In the genomic region with DNA sequence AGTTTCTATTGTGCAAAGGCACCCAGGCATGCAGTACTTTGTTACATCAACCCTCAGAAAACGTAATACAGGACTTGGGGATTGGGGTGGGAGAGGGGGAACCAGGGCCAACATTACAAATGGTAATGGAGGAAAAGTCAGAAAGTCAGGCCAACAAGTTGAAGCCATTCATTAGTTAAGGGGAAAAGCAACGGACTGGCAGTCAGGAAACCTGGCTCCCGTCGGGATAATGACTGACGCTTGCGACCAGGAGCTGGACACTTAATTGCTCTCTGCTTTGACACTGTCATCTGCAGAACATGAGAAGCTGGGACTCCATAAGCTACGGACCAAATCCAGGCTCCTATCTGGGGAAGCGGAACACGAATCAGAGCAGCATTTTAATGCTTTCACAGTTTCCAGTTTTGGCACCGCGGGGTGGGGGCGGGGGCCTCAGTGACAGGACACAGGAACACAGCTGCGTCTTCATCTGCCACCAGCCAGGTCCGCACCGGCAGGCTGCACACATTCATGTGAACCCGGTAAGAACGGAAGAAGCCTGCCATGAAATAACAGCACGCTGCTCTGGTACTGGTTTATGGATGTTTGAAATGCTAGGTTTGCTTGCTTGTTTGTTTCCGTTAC, we compare ENCODE assay signal across 12 mouse cellular contexts. TPM values are rescaled to one million over a fixed set of nuclear protein-coding genes. Genes with fewer than 3 reads are reported as not detected.
DNase-seq lines count a peak whose midpoint lies in the region.
"Had no signal": no experiment of that assay in that cellular context is flagged by ENCODE, and none has a peak within 500 bp of the region (broad histone marks: within the 10 kb centered on the region; RNA-seq: fewer than 3 reads in every experiment).

No protein-coding gene starts in this region.

- DNase-seq in gastrocnemius, postnatal 14 days, result peak; percentile 10
- no peak for DNase-seq in gastrocnemius, postnatal 25 days
- peak; percentile 17 for DNase-seq in right cerebral cortex, postnatal 14 days
- no peak for DNase-seq in right cerebral cortex, postnatal 4 days
- DNase-seq in kidney, postnatal 4 days, result peak; percentile 56 to 71
- peak; percentile 57 for DNase-seq in retina, embryonic 14.5 days (ENCODE audit: low spot score)
- DNase-seq in thymus, adult 18-20 months, result no peak
- no peak for DNase-seq in adrenal gland, postnatal 4 days (ENCODE audit: low spot score in 2 of 2)
- DNase-seq: cerebellum, adult 11-12 months; layer of hippocampus, adult 9-11 months; right cerebral cortex, postnatal 25 days; thymus, adult 2 months had no signal

- intact Hi-C loops in gastrocnemius, postnatal 14 days (cut with DNase I; ENCODE audit: low total_unique reads), result no loop called here

RNA-seq across cellular contexts. Expression of a gene that starts 26.5 kb away (rescaled TPM):
- total RNA-seq in gastrocnemius, postnatal 14 days (2021), result under 1 TPM in 1 of 2 experiments, not detected in 1; 0.06 TPM
- total RNA-seq in gastrocnemius, postnatal 25 days (2021), result under 1 TPM; 0.08 to 0.13 TPM
- total RNA-seq in adrenal gland, postnatal 4 days (2021), result 10 to 100 TPM; 13.8 to 14.4 TPM

Comparison
In these comparisons a context has a peak if more than half of its experiments do, and no peak if none do; other contexts are left out.
1. DNase-seq: peak in gastrocnemius, postnatal 14 days (single experiment), right cerebral cortex, postnatal 14 days (single experiment), kidney, postnatal 4 days (2 of 2) and retina, embryonic 14.5 days (single experiment); none in gastrocnemius, postnatal 25 days (single experiment), right cerebral cortex, postnatal 4 days (single experiment), thymus, adult 18-20 months (0 of 2) and adrenal gland, postnatal 4 days (0 of 2).
2. RNA of a gene that starts 26.5 kb away (total RNA-seq): 13.8 to 14.4 TPM in adrenal gland, postnatal 4 days; 0.08 to 0.13 TPM in gastrocnemius, postnatal 25 days and 0.06 TPM in gastrocnemius, postnatal 14 days; every median in the first group is over 10 times any median in the second.